Mouse (Mus musculus): Measurements from ENCODE around the gene Agtpbp1.

Agtpbp1 gene

DNA sequence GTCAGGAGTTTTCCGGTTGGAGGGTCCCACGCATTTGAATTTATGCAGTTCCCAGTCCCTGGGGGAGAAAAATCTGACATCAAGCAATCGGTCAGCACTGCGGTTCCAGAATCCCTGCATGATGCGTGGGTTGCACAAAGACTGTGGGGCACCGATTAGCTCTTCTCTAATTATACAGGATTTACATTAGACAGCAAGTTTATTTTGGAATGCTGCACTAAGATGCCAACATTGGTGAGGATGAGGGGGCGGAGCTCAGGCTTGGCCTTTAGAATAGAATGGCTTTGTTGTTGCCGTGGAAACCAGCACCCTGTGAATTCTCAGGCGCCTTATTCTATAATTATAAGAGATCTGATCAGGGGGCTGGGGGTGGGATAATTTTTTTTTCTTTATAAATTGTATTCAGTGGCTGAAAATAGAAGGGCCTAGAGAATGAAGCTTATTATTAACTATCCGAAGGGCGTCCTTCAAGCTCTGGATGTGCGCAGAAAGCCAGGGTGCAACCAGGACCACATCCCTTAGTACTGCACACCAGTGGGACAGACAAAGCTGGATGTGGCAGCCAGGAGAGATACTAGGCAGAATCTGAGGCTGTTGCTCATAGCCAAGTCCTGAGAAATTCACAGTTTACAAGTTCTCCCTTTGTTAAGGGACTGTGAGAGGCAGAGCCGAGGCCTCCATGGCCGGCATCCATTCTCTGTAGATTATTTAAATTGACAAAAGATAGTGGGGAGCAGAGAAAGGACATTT is 182.8 kb downstream of the Agtpbp1 start:
- in situ Hi-C loops (cut with MboI; ENCODE audit: low pct_unique_long_range_greater_than_20kb in 1 of 2, low sequenced_read_pairs in 2 of 2, unreplicated experiment in 1 of 2): no loop called here

DNA sequence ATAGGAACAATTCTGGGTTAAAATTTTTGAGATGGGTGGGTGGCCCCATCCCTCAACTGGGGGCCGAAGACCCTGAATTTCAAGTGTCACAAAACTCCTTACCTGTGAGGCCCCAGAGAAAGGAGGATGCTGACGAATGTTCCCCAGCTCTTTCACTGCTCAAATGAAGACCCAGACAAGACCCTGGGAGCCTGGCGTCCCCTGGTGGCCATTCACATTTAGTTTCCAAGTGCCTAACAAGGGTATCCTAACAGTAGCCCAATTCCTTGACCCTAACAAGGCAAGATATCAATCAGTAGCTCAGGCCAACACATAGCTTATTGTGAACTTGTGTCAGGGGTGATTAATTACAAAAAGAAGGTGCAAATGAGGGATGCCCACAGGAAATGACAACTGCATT is 187.5 kb downstream of the Agtpbp1 start:
- in situ Hi-C loops (cut with MboI; ENCODE audit: low pct_unique_long_range_greater_than_20kb in 1 of 2, low sequenced_read_pairs in 2 of 2, unreplicated experiment in 1 of 2): no loop called here
